Mouse (Mus musculus) lung, postnatal 25 days (tissue): ENCODE data around the gene Mif.
"Not testable (repeated sequence)": the region's sequence is repeated elsewhere in the genome, so short reads cannot be mapped to it uniquely, and the experiment has no call there.

Experiments used
- DNase-seq: peaks from one replicate; pipeline ENCODE4 v3.0.0; 2022; ENCODE audit warnings: low spot score

Mif gene

DNA sequence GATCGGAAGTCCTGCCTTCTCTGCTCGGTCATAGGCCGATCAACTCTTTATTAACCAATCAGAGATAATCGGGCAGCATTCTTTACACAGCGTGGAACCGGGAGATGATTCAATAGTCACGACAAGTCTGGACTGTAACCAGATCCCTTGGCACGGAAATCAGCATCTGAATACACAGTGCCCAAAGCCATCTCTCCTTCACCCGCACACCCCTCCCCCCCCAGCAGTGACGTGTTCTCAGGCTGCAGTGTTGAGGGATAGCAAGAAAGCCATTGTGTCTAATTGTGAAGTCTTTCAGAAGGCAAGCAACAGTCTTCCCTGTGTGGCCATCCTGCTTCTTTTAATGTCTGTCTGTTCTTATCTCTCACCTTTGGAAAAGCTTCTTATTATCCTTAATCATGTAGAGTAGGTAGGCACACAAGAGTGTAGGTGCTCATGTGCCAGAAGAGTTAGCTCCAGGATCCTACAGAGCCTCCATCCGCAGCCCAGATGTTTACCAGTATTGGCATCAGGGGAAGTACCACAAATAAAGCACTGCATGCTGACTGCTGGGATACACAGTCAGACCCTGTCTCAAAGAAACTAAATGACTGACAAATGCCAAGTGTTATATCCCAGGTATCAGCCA, 13.0 kb upstream of the Mif start:
- peak; percentile 75 for DNase-seq

DNA sequence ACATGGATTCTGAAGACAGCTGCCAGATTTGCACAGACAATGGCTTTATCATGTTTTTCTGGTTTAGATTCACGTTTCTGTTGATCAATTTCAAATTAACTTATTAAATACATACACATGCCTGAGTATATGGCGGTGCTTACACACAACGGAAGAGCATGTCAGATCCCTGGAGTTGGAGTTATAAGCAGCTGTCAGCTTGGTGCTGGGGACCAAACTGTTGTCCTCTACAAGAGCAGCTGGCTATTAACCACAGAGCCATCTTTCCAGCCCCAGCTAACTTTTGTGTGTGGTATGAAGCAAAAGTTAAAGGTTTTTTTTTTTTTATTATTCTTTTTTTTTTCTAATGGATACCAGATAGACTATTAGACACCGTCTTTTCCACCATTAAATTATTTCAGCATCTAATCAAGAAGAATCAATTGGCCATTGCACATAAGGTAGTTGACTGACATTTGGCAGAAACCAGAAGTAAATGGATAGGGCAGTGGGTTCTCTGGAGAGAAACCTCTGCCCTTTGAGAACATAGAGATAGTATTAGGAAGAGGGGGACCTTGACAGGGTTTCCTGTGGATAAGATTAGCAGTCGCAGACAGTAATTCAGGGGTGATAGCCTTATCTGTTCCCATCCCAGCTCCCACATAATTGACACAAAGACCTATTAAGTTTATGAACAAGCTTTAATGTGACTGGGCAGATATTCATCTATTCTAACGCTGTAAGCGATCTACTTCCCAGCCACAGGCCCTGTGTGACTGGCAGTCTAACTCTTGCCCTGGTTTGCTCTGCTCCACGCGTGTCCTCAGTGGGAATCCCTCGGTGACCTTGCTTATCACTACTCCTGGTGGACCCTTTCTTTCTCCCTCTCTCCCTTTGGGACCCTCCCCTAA, 12.2 kb upstream of the Mif start:
- DNase-seq: no peak

DNA sequence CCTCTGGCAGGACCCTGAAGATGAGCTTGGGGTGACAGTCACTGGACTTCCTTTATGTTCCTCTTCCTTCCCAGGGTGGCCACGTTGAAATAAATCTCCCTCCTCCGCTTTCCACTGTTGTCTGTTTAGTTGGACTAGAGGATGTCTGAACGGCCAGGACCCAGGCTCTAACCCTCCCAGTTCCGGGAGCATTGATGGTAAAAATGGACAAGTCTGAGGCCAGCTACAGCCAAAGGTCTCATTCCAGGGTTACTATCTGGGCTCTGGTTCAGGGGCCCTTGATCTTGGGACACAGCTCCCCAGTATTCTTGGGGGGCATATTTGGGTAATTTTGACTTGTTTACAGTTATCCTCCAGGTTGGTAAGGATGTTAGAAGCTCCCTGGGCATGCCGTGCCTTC, 1.5 kb upstream of the Mif start:
- no peak for DNase-seq

DNA sequence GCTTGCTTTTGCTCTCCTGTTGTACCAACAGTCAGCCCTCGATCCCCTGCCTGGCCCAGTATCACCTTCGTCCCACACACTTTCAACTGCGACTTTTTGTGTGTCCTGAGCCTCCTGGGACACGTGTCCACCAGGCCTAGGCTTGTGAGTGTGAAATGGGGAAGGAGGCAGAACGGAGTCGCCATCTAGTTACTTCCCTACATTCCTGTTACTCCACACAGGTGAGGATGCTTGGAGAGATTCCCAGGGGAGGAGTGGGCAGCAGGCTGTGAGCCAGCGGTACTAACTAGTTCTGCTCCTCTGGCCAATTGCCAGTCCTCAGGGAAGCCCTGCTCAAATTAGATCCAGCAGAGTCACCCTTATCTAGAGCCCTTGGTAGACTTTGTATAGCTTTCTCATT, 706 bp upstream of the Mif start:
- DNase-seq: no peak

DNA sequence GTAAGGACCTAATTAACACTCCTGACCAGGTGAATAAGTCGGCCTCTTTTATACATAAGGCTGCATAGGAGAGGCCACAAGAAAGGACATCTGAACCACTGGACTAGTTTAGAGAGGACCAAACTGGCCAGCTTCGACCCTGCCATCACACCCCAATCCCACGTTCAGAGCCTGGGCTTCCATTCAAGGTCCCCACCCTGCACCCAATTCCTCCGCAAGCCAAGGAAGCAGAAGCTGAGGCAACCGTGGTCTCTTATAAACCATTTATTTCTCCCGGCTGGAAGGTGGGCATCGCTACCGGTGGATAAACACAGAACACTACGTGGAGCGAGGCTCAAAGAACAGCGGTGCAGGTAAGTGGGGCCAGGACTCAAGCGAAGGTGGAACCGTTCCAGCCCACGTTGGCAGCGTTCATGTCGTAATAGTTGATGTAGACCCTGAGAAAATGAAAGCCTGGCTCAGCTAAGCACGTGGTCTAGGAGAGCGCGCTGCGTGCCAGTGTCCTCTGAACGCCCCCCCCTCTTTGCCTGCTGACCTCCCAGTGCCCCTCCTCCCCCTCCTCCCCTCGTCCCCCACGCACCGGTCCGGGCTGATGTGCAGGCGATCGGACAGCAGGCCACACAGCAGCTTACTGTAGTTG, 813 bp downstream of the Mif start:
- DNase-seq: no peak

DNA sequence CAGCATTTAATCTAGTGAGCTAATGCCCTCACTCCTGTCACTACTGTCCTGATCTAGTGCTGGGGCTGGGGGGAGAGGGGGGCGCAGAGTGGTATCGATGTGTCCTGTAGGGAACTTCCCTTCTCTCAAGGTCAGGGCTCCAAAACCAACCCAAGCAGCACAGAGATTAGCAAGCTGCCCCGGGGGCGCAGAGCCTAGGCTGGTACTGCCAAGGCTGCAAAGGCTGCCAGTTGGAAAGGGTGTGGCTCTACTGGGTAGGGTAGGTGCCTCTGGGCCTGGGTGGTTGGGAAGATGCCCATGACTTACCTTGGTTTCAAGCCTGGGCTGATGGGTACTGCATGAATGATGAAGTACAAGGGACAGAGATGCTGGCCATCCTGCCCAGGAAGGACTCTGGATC, 2.4 kb downstream of the Mif start:
- no peak for DNase-seq

DNA sequence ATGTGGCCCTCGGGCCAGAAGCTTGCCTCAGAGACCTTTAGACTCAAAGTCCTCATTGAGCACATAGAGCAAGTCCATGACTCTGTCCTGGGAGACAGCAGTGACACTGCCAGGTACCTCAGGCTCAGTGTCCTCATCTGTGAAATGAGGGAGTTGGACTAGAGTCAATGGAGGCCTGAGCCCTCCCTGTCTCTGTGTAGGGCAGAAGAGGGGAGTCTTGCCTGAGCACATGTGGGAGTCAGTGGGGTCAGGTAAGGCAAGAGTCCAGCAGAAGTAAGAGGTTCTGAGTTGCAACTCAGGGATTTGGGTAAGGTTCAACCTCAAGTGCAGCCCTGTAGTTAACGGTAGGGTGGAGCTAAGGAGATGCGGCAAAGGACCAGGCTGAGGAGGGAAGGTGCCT, 3.1 kb downstream of the Mif start:
- DNase-seq: no peak

DNA sequence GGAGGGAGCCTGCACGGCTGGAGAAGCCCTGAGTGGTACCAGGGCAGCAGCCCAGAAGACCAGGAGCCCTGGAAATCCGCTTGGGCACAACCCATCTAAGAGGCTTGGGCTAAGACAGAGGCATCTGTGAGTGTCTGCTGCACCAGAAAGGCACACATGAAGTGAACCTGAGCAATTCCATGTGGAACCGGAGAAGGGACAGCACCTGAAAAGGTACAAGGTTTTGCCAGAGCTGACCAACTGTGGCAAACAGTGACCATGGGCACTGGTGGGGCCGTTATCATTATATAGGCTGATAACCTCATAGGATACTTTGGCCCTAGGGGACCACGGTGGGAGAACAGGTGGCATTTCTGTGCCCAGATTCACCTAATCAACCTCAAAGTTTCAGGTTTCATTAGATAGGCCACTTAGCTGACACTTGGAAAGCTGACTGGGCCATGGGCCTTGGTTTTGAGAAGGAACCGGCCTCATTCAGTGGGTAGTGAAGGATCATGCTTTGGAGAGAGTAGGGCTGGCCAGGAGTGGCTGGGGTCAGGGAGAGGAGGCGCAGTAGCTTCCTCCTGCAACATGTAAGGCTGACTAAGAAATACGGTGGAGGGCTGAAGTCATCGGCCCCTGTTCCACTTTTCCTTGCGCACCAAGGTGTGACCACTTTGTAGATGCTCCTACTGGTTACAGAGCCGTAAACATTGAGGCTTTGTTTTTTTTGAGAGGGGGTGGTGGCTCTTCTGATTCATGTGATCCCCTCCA, 3.7 kb downstream of the Mif start:
- no peak for DNase-seq

DNA sequence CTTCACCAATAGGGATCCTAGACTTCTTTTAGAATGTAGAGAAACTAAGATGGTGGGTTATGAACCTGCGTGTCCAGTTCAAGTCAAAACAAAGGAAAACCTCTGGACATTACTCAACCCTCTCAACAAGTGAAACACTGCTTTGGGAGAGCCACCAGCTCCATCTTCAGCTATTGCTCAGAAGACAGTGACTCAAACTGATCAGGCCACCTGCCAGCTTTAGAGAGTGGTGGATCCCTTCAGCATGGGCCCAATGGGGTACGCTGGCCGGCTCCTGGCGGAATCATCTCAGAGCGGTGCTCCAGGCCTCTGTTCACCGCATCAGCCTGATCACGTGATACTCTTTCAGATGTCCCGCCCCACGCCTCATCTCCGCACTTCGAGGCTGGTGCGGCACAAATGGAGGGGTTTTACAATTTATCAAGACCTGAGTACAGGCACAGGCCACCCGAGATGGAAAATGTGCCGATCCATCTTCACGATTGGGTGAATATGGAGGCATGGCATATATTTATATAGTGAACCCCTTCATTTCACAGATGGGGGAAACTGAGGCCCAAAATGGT, 4.5 kb downstream of the Mif start:
- DNase-seq: no peak

DNA sequence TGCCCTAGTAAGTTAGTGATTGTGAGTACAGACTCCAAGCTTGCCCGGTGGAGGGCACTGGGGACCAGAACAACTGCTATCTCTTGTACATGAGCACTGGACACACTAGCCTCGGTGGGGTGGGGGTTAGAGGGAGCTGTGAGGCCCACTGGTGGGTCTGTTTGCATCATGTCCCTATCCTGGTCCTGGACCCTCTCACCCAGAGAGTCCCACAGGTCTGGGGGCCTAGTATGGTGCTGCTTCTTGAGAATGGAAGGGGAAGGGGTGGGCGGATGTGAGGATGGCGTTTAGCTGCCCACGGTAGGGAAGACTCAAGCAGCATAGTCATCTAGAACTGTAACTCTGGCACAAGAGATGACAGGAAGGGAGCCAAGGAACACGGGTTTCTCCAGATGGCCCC, 5.2 kb downstream of the Mif start:
- DNase-seq: no peak

DNA sequence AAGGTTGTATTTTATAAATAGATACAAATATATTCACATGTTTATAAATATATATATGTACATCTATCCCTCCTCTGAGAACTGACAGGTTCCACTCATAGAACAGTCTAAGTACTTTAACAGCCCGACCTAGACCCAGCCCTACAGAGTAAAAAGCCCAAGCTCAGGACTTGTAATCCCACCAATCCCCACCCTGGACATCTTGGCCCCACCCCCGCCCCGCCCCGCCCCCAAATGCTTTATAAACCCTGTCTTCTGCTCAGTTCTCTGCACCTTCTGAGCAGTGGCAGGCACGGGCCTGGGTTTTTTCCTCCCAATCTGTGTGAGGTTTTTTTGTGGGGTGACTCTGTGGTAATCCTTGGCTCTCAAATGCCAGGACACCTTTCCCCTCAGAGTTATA, 5.9 kb downstream of the Mif start:
- DNase-seq: no peak

DNA sequence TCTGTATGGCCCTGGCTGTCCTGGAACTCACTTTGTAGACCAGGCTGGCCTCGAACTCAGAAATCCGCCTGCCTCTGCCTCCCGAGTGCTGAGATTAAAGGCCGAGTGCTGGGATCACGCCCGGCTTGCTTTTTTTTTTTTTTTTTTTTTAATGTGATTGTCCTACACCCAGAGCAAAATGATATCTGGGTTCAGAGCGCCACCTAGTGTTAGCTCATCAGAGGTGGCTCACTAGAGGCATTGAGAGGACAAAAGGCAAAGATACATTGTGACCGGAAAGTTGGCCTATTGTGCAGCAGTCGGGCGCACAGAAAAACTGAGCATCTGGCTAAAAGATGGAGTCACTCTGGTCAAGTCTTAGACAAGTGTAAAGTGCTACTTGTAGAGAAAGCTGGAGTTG, 6.6 kb downstream of the Mif start:
- peak; percentile 89 for DNase-seq

DNA sequence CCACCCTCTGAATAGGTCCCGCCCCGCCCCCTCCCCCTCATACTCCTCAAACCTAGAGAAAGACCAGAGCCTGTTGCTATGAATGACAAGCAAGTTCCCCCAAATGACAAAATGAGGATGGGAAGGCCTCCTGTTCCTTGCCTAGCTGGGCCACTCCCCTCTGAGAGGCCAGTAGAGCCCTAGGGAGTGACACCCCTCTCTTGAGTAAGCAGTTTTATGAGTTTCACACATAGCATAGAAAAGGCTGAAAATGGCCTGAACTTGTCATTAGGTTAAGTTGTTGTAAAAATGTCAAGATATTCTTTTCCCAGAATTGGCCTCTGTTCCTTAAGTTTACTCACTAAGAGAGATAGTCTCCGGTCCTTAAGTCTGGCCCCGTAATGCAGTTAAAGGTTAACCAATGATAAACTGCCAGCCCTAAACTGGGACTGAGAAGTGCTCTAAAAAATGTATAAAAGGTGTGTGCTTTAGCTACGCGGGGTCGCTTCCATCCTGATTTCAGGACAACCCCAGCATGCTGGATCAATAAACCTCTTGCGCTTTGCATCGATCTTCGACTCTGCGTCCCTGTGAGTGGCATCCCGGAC, 7.4 kb downstream of the Mif start:
- DNase-seq: no peak

DNA sequence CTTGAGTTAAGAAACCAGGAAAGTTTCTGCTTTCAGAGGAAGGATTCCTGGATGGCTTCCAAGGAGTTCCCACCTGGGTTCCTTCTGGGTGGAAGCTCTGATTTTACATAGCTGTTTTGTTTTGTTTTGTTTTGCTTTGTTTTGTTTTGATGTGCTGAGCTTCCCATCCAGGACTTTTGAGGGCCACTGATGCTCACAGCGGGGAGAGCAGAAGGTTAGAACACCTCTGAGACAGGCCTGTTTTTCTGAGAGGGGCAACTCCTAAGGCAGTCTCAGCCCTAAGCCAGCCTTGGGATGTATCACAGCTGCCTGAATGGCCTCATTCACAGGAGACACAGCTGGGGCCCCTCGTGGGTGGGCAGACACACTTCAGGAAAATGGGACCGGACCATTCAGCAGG, 8.4 kb downstream of the Mif start:
- no peak for DNase-seq

DNA sequence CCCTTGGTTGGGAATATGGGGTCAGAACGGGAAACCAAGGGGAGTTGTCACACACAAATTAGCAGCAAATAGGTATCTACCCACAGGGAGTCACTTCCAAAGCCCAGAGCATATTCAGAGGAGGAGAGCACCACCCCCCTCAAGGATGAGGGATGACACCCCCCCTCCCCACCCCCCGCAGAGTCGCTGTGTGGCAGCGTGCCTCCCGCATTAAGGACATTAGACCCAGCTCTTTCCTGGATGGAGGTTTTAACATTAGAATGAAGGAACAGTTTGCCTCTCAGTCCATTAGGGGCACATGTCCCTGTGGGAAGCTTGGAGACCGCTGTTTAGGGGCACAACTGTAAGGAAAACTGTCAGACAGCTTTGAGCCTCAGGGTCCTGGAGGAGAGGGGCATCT, 9.0 kb downstream of the Mif start:
- no peak for DNase-seq

DNA sequence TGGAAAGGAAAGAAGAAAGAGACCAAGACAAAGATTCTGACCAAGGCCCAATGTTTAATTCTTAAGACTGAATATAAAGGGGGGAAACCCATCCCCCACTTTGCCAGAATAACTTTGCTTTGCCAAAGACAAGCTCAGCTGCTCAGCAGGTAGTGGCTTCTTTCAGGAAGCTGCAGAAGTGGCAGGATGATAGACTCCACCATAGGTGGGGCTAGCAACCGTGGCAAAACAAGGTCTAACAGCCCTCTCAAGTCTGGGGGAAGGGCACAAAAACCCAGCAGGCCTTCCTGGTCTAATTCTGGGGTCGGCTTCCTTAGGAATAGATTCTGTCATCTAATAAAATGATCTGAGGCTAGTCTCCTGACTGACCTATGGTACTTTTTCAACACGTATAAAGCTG, 11.7 kb downstream of the Mif start:
- DNase-seq: no peak

DNA sequence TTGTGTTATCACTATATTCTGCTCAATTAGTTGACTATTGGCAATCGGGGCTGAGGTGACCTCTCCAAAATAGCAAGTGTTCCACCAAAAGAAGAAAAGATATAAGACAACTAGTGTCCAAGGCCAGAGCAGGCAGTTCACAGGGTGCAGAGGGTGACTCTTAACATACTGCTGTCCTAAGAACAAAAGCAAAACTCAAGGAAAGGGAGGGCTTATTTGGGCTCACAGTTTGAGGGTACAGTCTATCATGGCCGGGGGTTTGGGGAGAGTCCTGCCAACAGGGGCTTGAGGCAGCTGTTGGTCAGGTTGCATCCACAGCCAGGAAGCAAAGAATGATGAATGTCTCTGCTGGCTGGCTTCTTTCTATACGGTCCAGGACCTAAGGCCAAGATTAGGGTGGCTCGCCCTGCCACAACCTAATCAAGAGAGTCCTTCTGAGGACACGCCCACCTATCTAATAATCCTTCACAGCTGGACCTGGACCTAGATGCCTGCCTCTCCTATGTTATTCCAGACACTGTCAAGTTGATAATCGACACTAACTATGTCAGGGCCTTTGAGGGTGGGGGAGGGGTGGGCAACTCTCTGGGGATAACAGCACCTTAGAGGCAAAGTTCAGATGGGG, 14.6 kb downstream of the Mif start:
- no peak for DNase-seq

DNA sequence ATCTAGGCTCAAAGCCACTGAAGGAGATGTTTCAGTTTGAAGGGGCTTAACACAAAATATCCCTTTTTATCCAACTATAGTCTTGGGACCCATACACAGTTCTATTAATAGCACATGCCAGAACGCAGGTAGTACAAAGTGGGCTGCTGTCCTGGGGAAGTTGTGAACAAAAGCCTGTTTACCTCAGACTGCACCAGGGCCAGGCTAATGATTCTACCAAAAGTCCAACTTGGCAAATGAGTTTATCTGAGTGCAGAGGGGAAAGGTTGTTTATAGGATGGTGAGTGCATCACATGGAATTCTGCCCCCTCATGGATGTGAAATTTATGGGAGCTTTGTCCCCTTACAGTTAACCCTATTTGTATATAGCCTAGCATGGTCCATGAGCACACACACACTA, 15.2 kb downstream of the Mif start:
- no peak for DNase-seq

DNA sequence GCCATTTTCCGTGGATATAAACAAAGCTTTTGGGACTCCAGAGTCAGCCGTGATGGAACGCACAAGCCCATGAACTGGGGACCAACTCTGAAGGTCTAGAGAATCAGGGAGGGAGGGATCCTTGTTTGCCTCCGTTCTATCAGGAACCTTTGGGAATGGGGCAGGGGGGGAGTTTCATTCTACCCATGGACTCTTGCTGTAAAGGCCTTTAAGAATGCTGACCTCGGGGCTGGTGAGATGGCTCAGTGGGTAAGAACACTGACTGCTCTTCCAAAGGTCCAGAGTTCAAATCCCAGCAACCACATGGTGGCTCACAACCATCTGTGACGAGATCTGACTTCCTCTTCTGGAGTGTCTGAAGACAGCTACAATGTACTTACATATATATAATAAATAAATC, 16.1 kb downstream of the Mif start:
- DNase-seq: not testable (repeated sequence)

DNA sequence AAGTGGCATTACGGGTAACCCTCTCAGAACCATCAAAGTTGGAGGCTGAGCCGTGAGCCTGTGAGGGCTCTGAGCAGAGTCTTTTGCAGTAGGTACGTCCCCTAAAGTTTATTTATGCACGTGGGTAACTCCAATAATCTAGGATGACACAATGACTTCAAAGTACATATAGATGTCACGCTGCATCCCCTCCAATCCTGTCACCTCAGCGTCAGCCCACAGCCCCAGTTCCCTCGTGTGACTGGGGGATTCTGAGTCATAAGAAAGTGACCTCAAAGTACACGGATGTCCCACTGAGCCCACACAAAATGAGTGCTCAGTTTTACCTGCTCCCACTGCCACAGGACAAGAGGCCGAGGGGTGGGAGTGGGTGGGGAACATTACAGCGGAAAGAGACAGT, 20.9 kb downstream of the Mif start:
- DNase-seq: no peak

DNA sequence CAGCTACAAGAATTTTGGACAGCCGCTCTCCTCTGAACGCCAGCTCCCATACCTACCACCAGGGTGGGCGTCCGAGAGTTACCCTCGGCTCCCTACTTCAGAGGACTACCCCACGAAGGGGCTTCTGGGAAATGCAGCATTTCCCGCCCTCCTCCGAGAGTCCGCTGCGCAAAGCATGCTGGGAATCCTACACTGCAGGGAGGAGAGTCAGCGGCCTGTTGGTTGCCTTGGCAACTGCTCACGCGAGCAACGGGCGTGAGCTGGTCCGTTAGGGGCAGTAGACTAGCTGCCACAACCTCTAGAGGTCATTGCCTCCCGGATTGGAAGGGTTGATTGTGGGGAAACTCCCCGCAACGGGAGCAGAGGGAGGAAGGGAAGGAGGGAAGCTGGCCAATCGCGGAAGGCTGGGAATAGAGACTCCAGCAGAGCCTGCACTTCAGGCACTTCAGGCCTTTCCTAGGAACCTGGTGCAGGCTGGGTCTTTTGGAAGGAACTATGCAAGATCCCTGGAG, 22.7 kb downstream of the Mif start, which contains the start of gene Gstt2:
Gstt2 (minus strand) TSS at position 177 of the 512 bp plus-strand sequence.
- DNase-seq: peak; percentile 94
